Mouse (Mus musculus) hindbrain, embryonic 14.5 days (tissue): Measurements from ENCODE around the gene Ak4. TPM values are rescaled to one million over a fixed set of nuclear protein-coding genes. Genes with fewer than 3 reads are reported as not detected.

Experiments used
- ATAC-seq: fragments of 200-750 bp; cut with Nextera tagmentation; 2 replicates; pipeline ENCODE4 v1.8.0; 2017; ENCODE audit warnings: moderate number of reproducible peaks, mild to moderate bottlenecking, moderate TSS enrichment, moderate library complexity; ENCODE audit not compliant: low FRiP score
- DNase-seq: peaks from one replicate; pipeline ENCODE4 v3.0.0-alpha.2; 2015; ENCODE audit warnings: low spot score
- H3K27ac ChIP-seq: fragments of 300-500 bp; sonication (generic); 2 replicates; pipeline ENCODE4 v1.5.1; 2014; ENCODE audit warnings: mild to moderate bottlenecking, moderate library complexity
- H3K27me3 ChIP-seq: fragments of 300-500 bp; sonication (generic); 2 replicates; pipeline ENCODE4 v1.6.1; 2014; ENCODE audit warnings: mild to moderate bottlenecking, low read length, mixed read lengths; ENCODE audit not compliant: control insufficient read depth, insufficient read depth
- H3K36me3 ChIP-seq: fragments of 300-500 bp; sonication (generic); replicated peaks from 2 replicates; pipeline ENCODE4 v1.6.1; 2014; ENCODE audit not compliant: control insufficient read depth, insufficient read depth
- H3K4me1 ChIP-seq: fragments of 300-500 bp; sonication (generic); replicated peaks from 2 replicates; pipeline ENCODE4 v1.6.1; 2014; ENCODE audit warnings: antibody characterized with exemption, low read length, mixed read lengths; ENCODE audit not compliant: control insufficient read depth, insufficient read depth
- H3K4me2 ChIP-seq: fragments of 300-500 bp; sonication (generic); replicated peaks from 2 replicates; pipeline ENCODE4 v1.6.1; 2014; ENCODE audit warnings: mild to moderate bottlenecking, moderate library complexity
- H3K4me3 ChIP-seq: fragments of 300-500 bp; sonication (generic); replicated peaks from 2 replicates; pipeline ENCODE4 v1.5.1; 2014; ENCODE audit warnings: mild to moderate bottlenecking, low read length
- H3K9ac ChIP-seq: fragments of 300-500 bp; sonication (generic); 2 replicates; pipeline ENCODE4 v1.6.1; 2014
- H3K9me3 ChIP-seq: fragments of 300-500 bp; sonication (generic); 2 replicates; pipeline ENCODE4 v1.6.1; 2016; ENCODE audit warnings: low read length; ENCODE audit not compliant: control insufficient read depth
- WGBS: fragments of 180-500 bp; shearing (Covaris S2); extraction: QIAGEN DNeasy Blood & Tissue Kit; methylation state at CpG from one replicate; pipeline ENCODE4 v1.1.7; 2014; 5-methylcytosine and 5-hydroxymethylcytosine counted together
- polyA plus RNA-seq: library from polyadenylated mRNA; unstranded; fragments of >200 nt; fragmentation: Nextera tagmentation; extraction: Ambion mirVana; gene quantifications from 2 replicates; pipeline ENCODE4 v1.2.1, GENCODE M21; 2014

Ak4 gene
- polyA plus RNA-seq, 1 experiment from 2014 or later, result 3.2 TPM

GRCm38 (mm10) chr4:101448701-101449100 is 29.6 kb downstream of the Ak4 start:
- H3K9me3 ChIP-seq, result no peaks in the 10 kb centered on the region
- H3K27ac ChIP-seq, result no peak overlapping the region
- no peak overlapping the region for H3K4me3 ChIP-seq
- 86% methylated on average over 8 of the region's 8 CpGs for WGBS
- no peak for DNase-seq
- no peak overlapping the region for H3K4me2 ChIP-seq
- no peak overlapping the region for H3K9ac ChIP-seq
- ATAC-seq, result no peak
- no peaks in the 10 kb centered on the region for H3K27me3 ChIP-seq
- H3K4me1 ChIP-seq, result no peaks in the 10 kb centered on the region
- no peaks in the 10 kb centered on the region for H3K36me3 ChIP-seq

GRCm38 (mm10) chr4:101449344-101449743 is 30.3 kb downstream of the Ak4 start:
- Histone ChIP-seq H3K27me3 (no peaks in the 10 kb centered on the region), H3K4me1 (no peaks in the 10 kb centered on the region), H3K9ac (no peak overlapping the region), H3K4me3 (no peak overlapping the region), H3K27ac (no peak overlapping the region), H3K36me3 (no peaks in the 10 kb centered on the region), H3K4me2 (no peak overlapping the region), H3K9me3 (no peaks in the 10 kb centered on the region)
- DNase-seq, result no peak
- no peak for ATAC-seq
- 90% methylated on average over 7 of the region's 7 CpGs for WGBS

GRCm38 (mm10) chr4:101450150-101450780 is 31.2 kb downstream of the Ak4 start:
- Histone ChIP-seq H3K4me1 (no peaks in the 10 kb centered on the region), H3K36me3 (no peaks in the 10 kb centered on the region), H3K9me3 (no peaks in the 10 kb centered on the region), H3K27me3 (no peaks in the 10 kb centered on the region), H3K9ac (no peak overlapping the region), H3K4me3 (no peak overlapping the region), H3K27ac (no peak overlapping the region), H3K4me2 (no peak overlapping the region)
- DNase-seq (peak; percentile 25), ATAC-seq (peak; percentile 55; the same call in 1 of the 2 replicates)
- 87% methylated on average over 20 of the region's 20 CpGs for WGBS

GRCm38 (mm10) chr4:101451089-101451488 is 32.0 kb downstream of the Ak4 start:
- Histone ChIP-seq H3K9me3 (no peaks in the 10 kb centered on the region), H3K36me3 (no peaks in the 10 kb centered on the region), H3K4me2 (no peak overlapping the region), H3K27ac (no peak overlapping the region), H3K4me1 (no peaks in the 10 kb centered on the region), H3K9ac (no peak overlapping the region), H3K27me3 (no peaks in the 10 kb centered on the region), H3K4me3 (no peak overlapping the region)
- WGBS, result 86% methylated on average over 4 of the region's 4 CpGs
- no peak for ATAC-seq
- DNase-seq, result no peak

GRCm38 (mm10) chr4:101452829-101453228 is 33.8 kb downstream of the Ak4 start:
- no peaks in the 10 kb centered on the region for H3K27me3 ChIP-seq
- no peak overlapping the region for H3K4me2 ChIP-seq
- no peak overlapping the region for H3K27ac ChIP-seq
- no peak for DNase-seq
- H3K4me1 ChIP-seq, result no peaks in the 10 kb centered on the region
- no peaks in the 10 kb centered on the region for H3K9me3 ChIP-seq
- no peak overlapping the region for H3K4me3 ChIP-seq
- WGBS, result 94% methylated on average over 9 of the region's 9 CpGs
- ATAC-seq, result no peak
- H3K9ac ChIP-seq, result no peak overlapping the region
- no peaks in the 10 kb centered on the region for H3K36me3 ChIP-seq

- Histone ChIP-seq H3K4me3 (no peak overlapping the region), H3K9ac (no peak overlapping the region), H3K4me1 (no peaks in the 10 kb centered on the region), H3K36me3 (no peaks in the 10 kb centered on the region), H3K9me3 (no peaks in the 10 kb centered on the region), H3K4me2 (no peak overlapping the region), H3K27me3 (no peaks in the 10 kb centered on the region), H3K27ac (no peak overlapping the region)
- ATAC-seq (no peak), DNase-seq (no peak)
- 92% methylated on average over 8 of the region's 8 CpGs for WGBS
Measured at GRCm38 (mm10) chr4:101457176-101457575, 38.1 kb downstream of the Ak4 start.

- Histone ChIP-seq H3K27ac (no peak overlapping the region), H3K4me2 (no peak overlapping the region), H3K4me1 (no peaks in the 10 kb centered on the region), H3K4me3 (no peak overlapping the region), H3K9ac (no peak overlapping the region), H3K27me3 (no peaks in the 10 kb centered on the region), H3K9me3 (no peaks in the 10 kb centered on the region), H3K36me3 (no peaks in the 10 kb centered on the region)
- DNase-seq (peak; percentile 74), ATAC-seq (no peak)
- WGBS, result 48% methylated on average over 2 of the region's 2 CpGs
Measured at GRCm38 (mm10) chr4:101458341-101458740, 39.3 kb downstream of the Ak4 start.

- Histone ChIP-seq H3K4me2 (no peak overlapping the region), H3K4me1 (no peaks in the 10 kb centered on the region), H3K36me3 (no peaks in the 10 kb centered on the region), H3K27ac (no peak overlapping the region), H3K27me3 (no peaks in the 10 kb centered on the region), H3K4me3 (no peak overlapping the region), H3K9me3 (no peaks in the 10 kb centered on the region), H3K9ac (no peak overlapping the region)
- WGBS, result 87% methylated on average over 4 of the region's 4 CpGs
- ATAC-seq (no peak), DNase-seq (no peak)
Measured at GRCm38 (mm10) chr4:101459358-101459757, 40.3 kb downstream of the Ak4 start.

GRCm38 (mm10) chr4:101460114-101460513 is 41.0 kb downstream of the Ak4 start:
- Histone ChIP-seq H3K9me3 (no peaks in the 10 kb centered on the region), H3K9ac (no peak overlapping the region), H3K27me3 (no peaks in the 10 kb centered on the region), H3K36me3 (no peaks in the 10 kb centered on the region), H3K27ac (no peak overlapping the region), H3K4me3 (no peak overlapping the region), H3K4me1 (no peaks in the 10 kb centered on the region), H3K4me2 (no peak overlapping the region)
- ATAC-seq (no peak), DNase-seq (no peak)
- 95% methylated on average over 1 of the region's 1 CpGs for WGBS

GRCm38 (mm10) chr4:101462065-101462464 is 43.0 kb downstream of the Ak4 start:
- Histone ChIP-seq H3K36me3 (no peaks in the 10 kb centered on the region), H3K27me3 (no peaks in the 10 kb centered on the region), H3K4me3 (no peak overlapping the region), H3K4me1 (no peaks in the 10 kb centered on the region), H3K4me2 (no peak overlapping the region), H3K9me3 (no peaks in the 10 kb centered on the region), H3K27ac (no peak overlapping the region), H3K9ac (no peak overlapping the region)
- WGBS, result 72% methylated on average over 2 of the region's 2 CpGs
- ATAC-seq (no peak), DNase-seq (no peak)
